Mouse (Mus musculus): ENCODE results near the gene Ank.

GRCm38 (mm10) chr15:27536186-27536585, 69.7 kb downstream of the Ank start:
- TF ChIP-seq GATA1 (IDR thresholded peaks at IDR 0.05; ENCODE audit: low read length) = no peak
- TF ChIP-seq TAL1 (IDR thresholded peaks at IDR 0.05; ENCODE audit: low read length) = no peak

Data from erythroblast, embryonic 14.5 days (primary cell).